Mouse (Mus musculus): ENCODE data around the gene Avp. TPM values are rescaled to one million over a fixed set of nuclear protein-coding genes. Genes with fewer than 3 reads are reported as not detected.

Gene Avp
- polyA plus RNA-seq, 1 experiment from 2014 or later, result not detected

DNA sequence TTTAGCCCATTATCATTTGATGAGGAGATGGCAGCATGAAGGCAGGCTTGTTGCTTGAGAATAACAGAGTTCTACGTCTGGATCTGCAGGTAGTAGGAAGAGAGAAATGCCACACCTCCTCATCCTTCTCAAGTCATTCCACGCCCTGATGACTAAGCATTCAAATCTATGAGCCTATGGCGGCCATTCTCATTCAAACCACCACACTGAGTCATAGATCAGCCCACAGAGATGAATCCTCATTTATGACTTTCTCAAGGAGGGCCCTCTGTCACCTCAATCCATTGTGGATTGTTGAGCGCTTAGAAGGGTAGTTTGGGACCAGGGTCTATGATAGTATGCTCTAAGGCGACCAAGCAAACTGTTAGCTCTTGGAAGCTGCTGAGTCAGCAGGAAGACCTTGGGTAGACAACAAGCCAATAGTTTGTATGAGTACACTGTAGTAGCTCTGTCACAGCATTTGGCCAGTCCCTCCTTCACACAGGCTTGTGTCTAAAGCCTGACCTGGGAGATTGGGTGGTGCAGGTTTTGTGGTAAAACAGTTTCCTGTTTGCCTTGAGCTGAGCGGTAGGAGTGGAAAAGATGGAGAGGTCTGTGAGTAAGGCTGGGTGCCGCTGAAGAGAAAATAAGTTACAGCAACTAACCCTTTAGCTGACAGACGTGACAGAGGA lies 43.3 kb downstream of the Avp start:
- DNase-seq (ENCODE audit: low spot score) (no peak), ATAC-seq (ENCODE audit: insufficient read depth, low FRiP score, low TSS enrichment) (no peak)
- H3K27me3 ChIP-seq (ENCODE audit: control insufficient read depth, insufficient read depth, low read length), result no peaks in the 10 kb centered on the region
- no peak overlapping the region for H3K27ac ChIP-seq (ENCODE audit: low read depth, low read length)
- no peak overlapping the region for H3K4me3 ChIP-seq (ENCODE audit: low read depth, low read length)
- peaks cover under 1% of the 10 kb centered on the region; the same call in 1 of the 2 replicates for H3K36me3 ChIP-seq (ENCODE audit: control insufficient read depth, insufficient read depth, low read length)
- no peaks in the 10 kb centered on the region for H3K4me1 ChIP-seq (ENCODE audit: control insufficient read depth, insufficient read depth, low read length)
- H3K4me2 ChIP-seq (ENCODE audit: low read depth), result no peak overlapping the region
- WGBS, result 94% methylated on average over 8 of the region's 8 CpGs
- no peaks in the 10 kb centered on the region for H3K9me3 ChIP-seq (ENCODE audit: control insufficient read depth, low read length)
- no peak overlapping the region for H3K9ac ChIP-seq (ENCODE audit: low read length)

DNA sequence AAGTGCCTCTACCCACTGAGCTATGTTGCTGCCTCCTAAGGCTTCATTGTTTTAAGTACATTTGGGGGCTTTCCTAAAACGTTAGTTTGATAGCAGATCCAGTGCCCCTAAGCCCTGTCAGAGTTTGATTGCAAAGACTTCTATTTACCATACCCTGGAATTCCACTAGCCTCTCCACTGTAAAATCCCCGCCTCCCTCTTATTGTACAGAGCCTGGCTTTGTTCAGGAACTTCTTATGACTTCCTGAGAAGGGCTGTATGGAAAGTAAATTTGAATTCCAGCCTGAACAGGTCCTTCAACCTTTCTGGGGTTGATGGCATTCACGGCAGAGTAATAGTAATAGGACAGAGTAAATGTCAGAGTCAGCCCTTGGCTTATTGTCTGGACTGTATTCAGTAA lies 45.5 kb downstream of the Avp start:
- no peak overlapping the region for H3K9ac ChIP-seq (ENCODE audit: low read length)
- 82% methylated on average over 3 of the region's 3 CpGs for WGBS
- DNase-seq (ENCODE audit: low spot score) (no peak), ATAC-seq (ENCODE audit: insufficient read depth, low FRiP score, low TSS enrichment) (no peak)
- H3K36me3 ChIP-seq (ENCODE audit: control insufficient read depth, insufficient read depth, low read length), result 0 out of 2 replicates have a peak, but pooled peaks cover 2% of the 10 kb centered on the region
- no peaks in the 10 kb centered on the region for H3K4me1 ChIP-seq (ENCODE audit: control insufficient read depth, insufficient read depth, low read length)
- no peaks in the 10 kb centered on the region for H3K27me3 ChIP-seq (ENCODE audit: control insufficient read depth, insufficient read depth, low read length)
- no peak overlapping the region for H3K4me2 ChIP-seq (ENCODE audit: low read depth)
- H3K4me3 ChIP-seq (ENCODE audit: low read depth, low read length), result no peak overlapping the region
- H3K9me3 ChIP-seq (ENCODE audit: control insufficient read depth, low read length), result no peaks in the 10 kb centered on the region
- H3K27ac ChIP-seq (ENCODE audit: low read depth, low read length), result no peak overlapping the region

GRCm38 (mm10) chr2:130535017-130535416 lies 47.3 kb downstream of the Avp start:
- H3K4me1 ChIP-seq (ENCODE audit: control insufficient read depth, insufficient read depth, low read length), result no peaks in the 10 kb centered on the region
- no peak overlapping the region for H3K4me3 ChIP-seq (ENCODE audit: low read depth, low read length)
- no peaks in the 10 kb centered on the region for H3K9me3 ChIP-seq (ENCODE audit: control insufficient read depth, low read length)
- H3K9ac ChIP-seq (ENCODE audit: low read length), result no peak overlapping the region
- H3K36me3 ChIP-seq (ENCODE audit: control insufficient read depth, insufficient read depth, low read length), result 0 out of 2 replicates have a peak, but pooled peaks cover 2% of the 10 kb centered on the region
- DNase-seq (ENCODE audit: low spot score) (no peak), ATAC-seq (ENCODE audit: insufficient read depth, low FRiP score, low TSS enrichment) (no peak)
- no peak overlapping the region for H3K27ac ChIP-seq (ENCODE audit: low read depth, low read length)
- WGBS, result 94% methylated on average over 6 of the region's 6 CpGs
- no peaks in the 10 kb centered on the region for H3K27me3 ChIP-seq (ENCODE audit: control insufficient read depth, insufficient read depth, low read length)
- H3K4me2 ChIP-seq (ENCODE audit: low read depth), result no peak overlapping the region

GRCm38 (mm10) chr2:130532201-130532600 lies 50.2 kb downstream of the Avp start:
- Histone ChIP-seq H3K4me1 (ENCODE audit: control insufficient read depth, insufficient read depth, low read length) (no peaks in the 10 kb centered on the region), H3K9ac (ENCODE audit: low read length) (no peak overlapping the region), H3K4me3 (ENCODE audit: low read depth, low read length) (no peak overlapping the region), H3K27ac (ENCODE audit: low read depth, low read length) (no peak overlapping the region), H3K9me3 (ENCODE audit: control insufficient read depth, low read length) (no peaks in the 10 kb centered on the region), H3K36me3 (ENCODE audit: control insufficient read depth, insufficient read depth, low read length) (0 out of 2 replicates have a peak, but pooled peaks cover 2% of the 10 kb centered on the region), H3K4me2 (ENCODE audit: low read depth) (no peak overlapping the region), H3K27me3 (ENCODE audit: control insufficient read depth, insufficient read depth, low read length) (no peaks in the 10 kb centered on the region)
- 91% methylated on average over 2 of the region's 2 CpGs for WGBS
- ATAC-seq (ENCODE audit: insufficient read depth, low FRiP score, low TSS enrichment) (no peak), DNase-seq (ENCODE audit: low spot score) (no peak)

Small RNAs within 50 kb of the gene (microRNA-seq; reads per million reads assigned to microRNA genes)
- not detected for gene Gm23876

Other genes with a start within 250 kb of the Avp start
- gene Cpxm1, start 185.0 kb downstream of the Avp start, polyA plus RNA-seq (2014; fragmentation: Nextera tagmentation; extraction: Ambion mirVana), result 32.3 and 32.6 TPM in 2 replicates
- 0.16 TPM in 1 of 2 replicates, not detected in the other for gene Gm28372, start 177.3 kb downstream of the Avp start, polyA plus RNA-seq (2014; fragmentation: Nextera tagmentation; extraction: Ambion mirVana)
- gene 1700020A23Rik, start 177.3 kb downstream of the Avp start, polyA plus RNA-seq (2014; fragmentation: Nextera tagmentation; extraction: Ambion mirVana), result not detected in 2 replicates
- 0.17 TPM in 1 of 2 replicates, not detected in the other for gene Tmem239, start 176.1 kb downstream of the Avp start, polyA plus RNA-seq (2014; fragmentation: Nextera tagmentation; extraction: Ambion mirVana)
- gene Vps16, start 158.2 kb downstream of the Avp start, polyA plus RNA-seq (2014; fragmentation: Nextera tagmentation; extraction: Ambion mirVana), result 77.7 and 85.7 TPM in 2 replicates
- 7.7 and 9.0 TPM in 2 replicates for gene Pced1a, start 157.9 kb downstream of the Avp start, polyA plus RNA-seq (2014; fragmentation: Nextera tagmentation; extraction: Ambion mirVana)
- gene Ptpra, start 132.3 kb downstream of the Avp start, polyA plus RNA-seq (2014; fragmentation: Nextera tagmentation; extraction: Ambion mirVana), result 103 and 105 TPM in 2 replicates
- gene Mrps26, start 18.8 kb downstream of the Avp start, polyA plus RNA-seq (2014; fragmentation: Nextera tagmentation; extraction: Ambion mirVana), result 77.0 and 85.8 TPM in 2 replicates
- 0.48 TPM in 1 of 2 replicates, not detected in the other for gene Oxt, start 6.4 kb downstream of the Avp start, polyA plus RNA-seq (2014; fragmentation: Nextera tagmentation; extraction: Ambion mirVana)
- gene Fastkd5, start 47.5 kb upstream of the Avp start, polyA plus RNA-seq (2014; fragmentation: Nextera tagmentation; extraction: Ambion mirVana), result 20.4 and 21.8 TPM in 2 replicates
- gene Ubox5, start 47.5 kb upstream of the Avp start, polyA plus RNA-seq (2014; fragmentation: Nextera tagmentation; extraction: Ambion mirVana), result 19.1 and 21.6 TPM in 2 replicates
- gene Lzts3, start 60.2 kb upstream of the Avp start, polyA plus RNA-seq (2014; fragmentation: Nextera tagmentation; extraction: Ambion mirVana), result 0.84 and 1.1 TPM in 2 replicates
- gene Ddrgk1, start 82.1 kb upstream of the Avp start, polyA plus RNA-seq (2014; fragmentation: Nextera tagmentation; extraction: Ambion mirVana), result 44.5 and 44.8 TPM in 2 replicates
- 143 and 144 TPM in 2 replicates for gene Itpa, start 85.1 kb upstream of the Avp start, polyA plus RNA-seq (2014; fragmentation: Nextera tagmentation; extraction: Ambion mirVana)
- gene Slc4a11, start 115.0 kb upstream of the Avp start, polyA plus RNA-seq (2014; fragmentation: Nextera tagmentation; extraction: Ambion mirVana), result 0.32 and 0.52 TPM in 2 replicates

All from neural tube, embryonic 11.5 days (tissue).